In genomic region chr4:108430656-108431560, GRCm38 (mm10) we compare ENCODE assay signal across 11 mouse cellular contexts. TPM values are rescaled to one million over a fixed set of nuclear protein-coding genes. Genes with fewer than 3 reads are reported as not detected.
A peak's percentile ranks its signal among the peaks of the same experiment; 100 is the strongest.
DNase-seq lines count a peak whose midpoint lies in the region; ATAC-seq lines count a peak whose summit lies in the region.
"Had no signal": no experiment of that assay in that cellular context is flagged by ENCODE, and none has a peak within 500 bp of the region (broad histone marks: within the 10 kb centered on the region; RNA-seq: fewer than 3 reads in every experiment).

No protein-coding gene starts in this region.

- peak; percentile 81 for ATAC-seq in hindbrain, embryonic 15.5 days (ENCODE audit: low FRiP score, low read depth)
- ATAC-seq in midbrain, embryonic 13.5 days = peak; percentile 97

- no peaks in the 10 kb centered on the region for H3K27me3 ChIP-seq in embryonic facial prominence, embryonic 10.5 days (replicated peaks; ENCODE audit: low read depth, poor library complexity, severe bottlenecking)
- no peaks in the 10 kb centered on the region for H3K27me3 ChIP-seq in hindbrain, embryonic 15.5 days
- H3K27me3 ChIP-seq in midbrain, embryonic 13.5 days = no peaks in the 10 kb centered on the region

- H3K9ac ChIP-seq in hindbrain, embryonic 15.5 days = no peak overlapping the region
- no peak overlapping the region for H3K9ac ChIP-seq in midbrain, embryonic 13.5 days (replicated peaks)

- DNase-seq in heart, adult 11 months = peak; percentile 71
- no peak for DNase-seq in heart, adult 18-20 months
- peak; percentile 92 for DNase-seq in embryonic facial prominence, embryonic 10.5 days (ENCODE audit: low spot score)
- no peak for DNase-seq in natural killer cell, adult 2 months (ENCODE audit: low spot score in 2 of 2)
- no peak for DNase-seq in spleen, postnatal 10 days (ENCODE audit: low spot score in 2 of 2)
- no peak for DNase-seq in heart, adult 8-10 months (ENCODE audit: low spot score)
- DNase-seq: cerebellum, postnatal 25 days had no signal

- peaks cover 62% of the 10 kb centered on the region for H3K4me1 ChIP-seq in embryonic facial prominence, embryonic 10.5 days
- peaks cover 17% of the 10 kb centered on the region for H3K4me1 ChIP-seq in hindbrain, embryonic 15.5 days (replicated peaks)
- H3K4me1 ChIP-seq in midbrain, embryonic 13.5 days (replicated peaks) = peaks cover 33% of the 10 kb centered on the region

- H3K36me3 ChIP-seq in embryonic facial prominence, embryonic 10.5 days (replicated peaks) = no peaks in the 10 kb centered on the region
- H3K36me3 ChIP-seq in hindbrain, embryonic 15.5 days = no peaks in the 10 kb centered on the region
- H3K36me3 ChIP-seq in midbrain, embryonic 13.5 days = no peaks in the 10 kb centered on the region

- H3K4me2 ChIP-seq in hindbrain, embryonic 15.5 days = no peak overlapping the region
- peak overlapping the region; percentile 4; the same call in 1 of the 2 replicates for H3K4me2 ChIP-seq in midbrain, embryonic 13.5 days (replicated peaks)

- H3K4me3 ChIP-seq in embryonic facial prominence, embryonic 10.5 days = peak overlapping the region; percentile 33; the same call in 1 of the 2 replicates
- no peak overlapping the region for H3K4me3 ChIP-seq in hindbrain, embryonic 15.5 days
- H3K4me3 ChIP-seq in midbrain, embryonic 13.5 days (replicated peaks) = no peak overlapping the region
- H3K4me3 ChIP-seq: myocyte had no signal

- 28% methylated on average over 4 of the region's 4 CpGs for WGBS in embryonic facial prominence, embryonic 10.5 days
- 30% methylated on average over 4 of the region's 4 CpGs for WGBS in hindbrain, embryonic 15.5 days
- WGBS in midbrain, embryonic 13.5 days = 25% methylated on average over 4 of the region's 4 CpGs

- no peaks in the 10 kb centered on the region for H3K9me3 ChIP-seq in embryonic facial prominence, embryonic 10.5 days
- no peaks in the 10 kb centered on the region for H3K9me3 ChIP-seq in hindbrain, embryonic 15.5 days
- H3K9me3 ChIP-seq in midbrain, embryonic 13.5 days = no peaks in the 10 kb centered on the region

- H3K27ac ChIP-seq in embryonic facial prominence, embryonic 10.5 days (replicated peaks) = peak overlapping the region; percentile 91
- peak overlapping the region; percentile 46 for H3K27ac ChIP-seq in hindbrain, embryonic 15.5 days (replicated peaks)
- peak overlapping the region; percentile 83 for H3K27ac ChIP-seq in midbrain, embryonic 13.5 days

RNA-seq across cellular contexts. Expression of gene Gpx7, which starts 24.1 kb away (rescaled TPM):
- 1 to 10 TPM; 6.5 to 8.1 TPM for total RNA-seq in heart, adult 18-20 months (2021)
- 39.7 and 40.1 TPM in 2 replicates for polyA plus RNA-seq in embryonic facial prominence, embryonic 10.5 days (2016; fragmentation: Nextera tagmentation; extraction: Ambion mirVana)
- polyA plus RNA-seq in hindbrain, embryonic 15.5 days (2015; fragmentation: Nextera tagmentation; extraction: Ambion mirVana) = 32.3 and 34.0 TPM in 2 replicates
- 24.7 and 26.2 TPM in 2 replicates for polyA plus RNA-seq in midbrain, embryonic 13.5 days (2015; fragmentation: Nextera tagmentation; extraction: Ambion mirVana)
- total RNA-seq in heart, adult 8-10 months (2022) = 1 to 10 TPM; 4.4 to 9.5 (median 6.3) TPM

RNA-seq across cellular contexts. Expression of gene Tut4, which starts 28.3 kb away (rescaled TPM):
- total RNA-seq in heart, adult 18-20 months (2021) = 10 to 100 TPM; 18.9 to 23.3 TPM
- 103 and 106 TPM in 2 replicates for polyA plus RNA-seq in embryonic facial prominence, embryonic 10.5 days (2016; fragmentation: Nextera tagmentation; extraction: Ambion mirVana)
- 47.1 and 49.3 TPM in 2 replicates for polyA plus RNA-seq in hindbrain, embryonic 15.5 days (2015; fragmentation: Nextera tagmentation; extraction: Ambion mirVana)
- 92.4 and 97.6 TPM in 2 replicates for polyA plus RNA-seq in midbrain, embryonic 13.5 days (2015; fragmentation: Nextera tagmentation; extraction: Ambion mirVana)
- 10 to 100 TPM; 14.6 to 25.2 (median 18.6) TPM for total RNA-seq in heart, adult 8-10 months (2022)

RNA-seq across cellular contexts. Expression of gene Shisal2a, which starts 47.8 kb away (rescaled TPM):
- not detected for total RNA-seq in heart, adult 18-20 months (2021)
- polyA plus RNA-seq in embryonic facial prominence, embryonic 10.5 days (2016; fragmentation: Nextera tagmentation; extraction: Ambion mirVana) = 4.0 and 5.6 TPM in 2 replicates
- polyA plus RNA-seq in hindbrain, embryonic 15.5 days (2015; fragmentation: Nextera tagmentation; extraction: Ambion mirVana) = 4.6 and 4.7 TPM in 2 replicates
- polyA plus RNA-seq in midbrain, embryonic 13.5 days (2015; fragmentation: Nextera tagmentation; extraction: Ambion mirVana) = 4.5 and 5.9 TPM in 2 replicates
- total RNA-seq in heart, adult 8-10 months (2022) = not detected
- total RNA-seq: left cerebral cortex, postnatal 10 days had no signal

Comparison
In these comparisons a context has a peak if more than half of its experiments do, and no peak if none do; other contexts are left out.
1. DNase-seq: peak in heart, adult 11 months (single experiment) and embryonic facial prominence, embryonic 10.5 days (single experiment); none in heart, adult 18-20 months (0 of 2), natural killer cell, adult 2 months (0 of 2), spleen, postnatal 10 days (0 of 2) and heart, adult 8-10 months (single experiment).
2. Peak in every context shown above with its lines, with median percentiles within 50 percentile points of each other: H3K27ac ChIP-seq.